Mouse (Mus musculus) gastrocnemius, postnatal 25 days (tissue): ENCODE measurements around the gene Tfec. TPM values are rescaled to one million over a fixed set of nuclear protein-coding genes. Genes with fewer than 3 reads are reported as not detected.

Experiments used
- DNase-seq: peaks from one replicate; pipeline ENCODE4 v3.0.0; 2022
- long read RNA-seq, 2 experiments: library from polyadenylated mRNA; stranded (forward); transcript quantifications; one replicate each; pipeline ENCODE4 v2.0.0; 2021
- total RNA-seq, 2 experiments: library from RNA; stranded (reverse); gene quantifications; 1 replicate in 1 of 2; 2 replicates in 1 of 2; pipeline ENCODE4 v1.2.3; 2021

Gene Tfec
- total RNA-seq: under 1 TPM in 1 of 2 experiments, not detected in 1; 0.35 TPM
- long read RNA-seq, experiment 1: 0 reads
- long read RNA-seq, experiment 2: 0 reads

- no peak for DNase-seq
Measured at GRCm38 (mm10) chr6:16898251-16898862, at the start of gene Tfec. TSS of gene Tfec (minus strand) at chr6:16898441.

DNA sequence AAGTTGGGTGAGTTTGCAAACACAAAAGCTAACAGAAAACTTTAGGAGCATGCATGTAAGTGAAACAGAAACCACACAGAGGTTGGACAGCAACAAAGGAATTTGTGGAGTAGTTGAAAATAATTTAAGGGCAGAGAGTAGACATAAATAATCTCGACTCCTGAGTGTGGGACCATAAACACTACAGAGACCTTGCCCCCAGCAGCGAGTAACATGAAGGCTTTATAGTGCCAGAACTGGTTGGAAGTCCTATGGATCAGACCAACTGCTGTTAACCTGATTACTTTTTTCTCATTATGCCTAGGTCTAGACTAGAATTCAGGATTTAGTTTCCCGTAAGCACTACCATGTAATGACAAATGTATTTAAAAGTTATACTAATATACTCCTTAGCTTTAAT lies 49.6 kb upstream of the Tfec start:
- no peak for DNase-seq

- no peak for DNase-seq
Measured at GRCm38 (mm10) chr6:16943513-16943912, 45.3 kb upstream of the Tfec start.

DNA sequence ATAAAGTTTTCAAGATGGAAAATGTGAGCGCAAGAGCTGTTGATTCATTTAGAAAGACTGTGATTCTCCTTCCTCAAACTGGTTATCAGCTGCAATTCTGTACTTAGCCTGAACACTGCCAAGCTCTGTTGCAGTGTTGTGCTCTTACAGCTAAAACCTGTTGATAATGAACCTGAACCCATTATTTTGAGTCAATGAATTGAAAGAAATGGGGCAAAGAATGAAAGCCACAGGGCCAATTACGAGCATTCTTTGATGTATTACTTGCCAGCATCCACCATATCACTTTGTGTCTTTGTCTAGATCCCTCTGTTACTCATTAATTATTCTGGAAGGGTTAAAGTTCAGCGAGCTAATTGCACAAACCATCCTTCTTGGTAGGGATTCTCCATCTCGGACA lies 44.2 kb upstream of the Tfec start:
- no peak for DNase-seq

DNA sequence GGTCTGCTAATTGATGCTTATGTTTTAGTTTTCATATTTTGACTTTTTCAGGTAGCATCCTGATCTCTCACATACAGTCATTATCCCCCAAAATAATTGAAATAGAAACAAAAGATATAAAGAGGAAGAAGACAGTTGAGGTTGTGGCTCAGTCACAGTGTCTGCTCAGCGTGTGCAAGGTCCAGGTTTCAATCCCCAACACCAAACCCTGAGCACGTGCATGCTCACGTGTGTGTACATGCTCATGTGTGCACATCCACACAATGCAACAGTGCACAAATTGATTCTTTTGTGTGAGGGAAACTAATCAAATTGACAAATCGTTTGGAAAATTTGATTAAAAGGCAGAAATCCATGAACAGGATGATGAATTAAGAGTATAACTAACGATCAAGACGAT lies 32.8 kb upstream of the Tfec start:
- DNase-seq: no peak

DNA sequence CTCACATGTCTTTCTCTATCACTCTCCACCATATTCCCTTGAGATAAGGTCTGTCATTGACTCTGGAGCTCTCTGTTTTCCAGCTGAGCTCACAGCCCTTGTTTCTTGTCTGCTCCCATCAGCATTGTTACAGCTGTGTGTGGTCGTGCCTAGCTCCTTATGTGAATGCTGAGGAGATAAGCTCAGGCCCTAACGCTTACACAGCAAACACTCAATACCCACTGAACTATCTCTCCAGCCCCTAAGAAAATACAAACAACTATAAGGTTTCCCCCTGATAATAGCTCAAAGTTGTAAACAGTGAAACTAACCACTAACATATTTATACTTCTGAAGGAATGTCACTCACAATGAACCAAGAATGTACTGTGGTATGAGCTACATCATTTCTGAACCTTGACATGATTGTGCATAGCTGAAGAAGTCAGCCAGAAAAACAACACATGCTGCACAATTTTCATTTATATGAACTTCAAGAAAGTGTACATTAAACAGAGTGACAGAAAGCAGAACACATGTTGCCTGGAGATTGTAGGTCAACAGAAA lies 21.9 kb upstream of the Tfec start:
- no peak for DNase-seq

GRCm38 (mm10) chr6:16891819-16892218 lies 6.4 kb downstream of the Tfec start:
- DNase-seq: no peak

DNA sequence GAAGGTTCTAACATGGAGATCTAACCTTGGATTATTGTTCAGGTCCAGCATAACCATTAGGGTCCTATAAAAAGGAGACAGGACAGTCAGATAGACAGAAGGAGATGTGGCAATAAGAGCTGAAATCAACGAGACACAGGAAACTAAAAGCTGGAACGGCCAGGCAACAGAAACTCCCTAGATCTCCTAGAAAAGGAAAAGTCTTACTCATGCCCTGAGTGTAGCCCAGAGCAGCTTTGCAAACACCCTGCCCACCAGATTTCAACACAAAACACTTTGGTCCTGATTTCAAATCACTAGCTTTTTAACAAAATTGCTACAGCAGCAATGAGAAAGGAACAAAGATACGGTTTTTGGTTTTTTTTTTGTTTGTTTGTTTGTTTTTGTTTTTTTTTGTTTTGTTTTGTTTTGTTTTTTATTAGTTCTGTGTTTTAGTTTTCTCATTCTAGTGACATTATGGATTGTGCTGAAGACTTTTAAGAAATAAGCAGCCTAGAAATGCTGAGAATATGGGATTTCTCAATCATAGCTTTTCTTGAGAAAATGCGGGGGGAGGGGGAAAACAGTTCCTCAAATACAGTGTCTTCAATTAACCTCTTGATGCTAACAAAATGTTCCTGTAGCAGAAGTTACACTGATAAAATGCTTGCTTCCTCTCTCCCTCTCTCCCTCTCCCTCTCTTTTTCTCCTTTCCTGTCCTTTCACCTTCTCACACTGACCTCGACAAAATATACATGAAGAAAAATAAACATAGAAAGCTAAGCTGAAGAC lies 14.5 kb downstream of the Tfec start:
- no peak for DNase-seq

GRCm38 (mm10) chr6:16874021-16874542 lies 24.2 kb downstream of the Tfec start:
- DNase-seq: no peak

DNA sequence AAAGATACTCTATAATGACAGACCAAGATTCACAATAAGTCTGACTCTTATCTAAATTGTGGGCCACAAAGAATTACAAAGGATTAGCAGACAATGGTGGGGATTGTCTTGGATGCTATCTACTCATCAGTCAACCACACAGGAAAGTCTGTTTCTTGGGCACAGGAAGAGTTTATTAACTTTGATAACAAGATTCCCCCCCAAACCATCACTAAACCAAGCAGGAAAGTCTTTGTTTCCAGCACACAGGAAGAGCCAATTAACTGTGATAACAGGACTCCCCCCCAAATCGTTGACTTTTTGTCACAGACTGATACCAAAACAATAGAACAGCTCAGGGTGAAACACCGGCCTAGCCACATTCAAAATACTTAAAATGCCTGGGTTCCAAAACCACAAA lies 28.2 kb downstream of the Tfec start:
- DNase-seq: no peak

- DNase-seq: no peak
Measured at GRCm38 (mm10) chr6:16868314-16868713, 29.9 kb downstream of the Tfec start.

DNA sequence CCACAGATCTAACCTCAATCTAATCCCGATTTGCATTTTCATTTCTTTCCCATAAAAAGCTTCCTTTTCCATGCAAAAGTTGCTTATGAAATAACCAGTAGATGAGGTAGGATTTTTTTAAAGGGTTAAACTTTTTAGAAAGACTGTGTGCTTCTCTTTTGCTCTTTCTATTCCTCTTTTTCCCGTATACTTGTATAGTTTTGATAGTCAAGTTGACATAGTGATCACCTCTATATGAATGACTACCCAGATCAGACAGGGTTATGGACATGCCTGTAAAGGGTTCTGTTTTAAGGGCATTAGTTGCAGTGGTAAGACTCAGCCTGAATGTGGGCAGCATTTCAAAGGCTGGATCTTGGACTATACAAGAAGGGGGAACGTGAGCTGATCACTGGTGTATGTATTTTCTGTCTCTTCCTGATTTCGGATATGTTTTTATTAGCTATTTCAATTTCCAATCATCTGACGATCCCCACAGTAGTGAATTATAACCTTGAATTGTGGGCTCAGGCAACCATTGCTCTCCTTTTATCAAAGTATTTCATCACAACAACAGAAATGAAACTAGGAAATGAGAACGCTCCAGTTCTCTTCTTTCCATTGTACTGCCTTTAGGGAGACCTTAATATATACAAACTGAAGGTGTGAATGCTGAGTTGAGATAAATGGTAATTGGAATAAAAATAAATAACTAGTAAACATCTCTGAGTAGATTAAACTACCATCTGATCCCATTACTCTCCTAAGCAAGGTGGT lies 35.3 kb downstream of the Tfec start:
- DNase-seq: no peak

- DNase-seq: no peak
Measured at GRCm38 (mm10) chr6:16862050-16862449, 36.2 kb downstream of the Tfec start.

- DNase-seq: no peak
Measured at GRCm38 (mm10) chr6:16855879-16856545, 42.2 kb downstream of the Tfec start.

- no peak for DNase-seq
Measured at GRCm38 (mm10) chr6:16854977-16855376, 43.3 kb downstream of the Tfec start.

DNA sequence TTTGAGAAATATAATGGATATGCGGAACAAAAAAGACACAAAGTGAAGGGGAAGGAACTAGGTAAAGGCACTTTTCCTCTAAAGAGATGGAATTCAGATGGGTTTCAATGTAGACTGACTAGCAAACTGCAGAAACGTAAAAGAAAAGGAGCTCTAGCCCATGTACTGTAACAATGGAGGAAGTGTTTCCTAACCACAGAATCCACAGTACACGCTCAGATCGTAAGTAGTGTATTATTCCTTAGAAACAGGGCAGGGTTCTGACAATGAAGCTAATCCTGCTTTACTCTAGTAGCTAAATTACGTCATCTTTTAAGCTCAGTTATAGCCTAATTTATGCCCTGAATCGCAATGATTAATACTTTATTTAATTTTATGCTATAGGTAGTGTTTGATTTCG lies 51.7 kb downstream of the Tfec start:
- DNase-seq: no peak

DNA sequence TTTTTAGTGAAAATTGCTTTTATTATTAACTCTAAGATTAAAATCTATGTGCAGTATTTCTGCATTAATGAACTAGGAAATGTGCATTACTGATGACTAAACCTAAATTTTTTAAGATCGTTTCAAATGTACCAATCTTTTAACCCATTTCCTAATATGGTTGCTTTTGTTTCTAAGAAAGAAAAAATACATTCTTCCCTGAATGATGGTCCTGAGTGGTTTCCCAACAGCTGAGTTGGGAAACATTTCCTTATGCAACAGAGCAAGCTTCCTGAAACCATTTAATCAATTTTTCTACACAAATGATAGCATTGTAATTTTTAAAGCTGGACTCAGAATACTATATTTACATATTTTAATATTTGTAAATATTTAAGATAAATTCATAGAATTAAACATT lies 62.6 kb downstream of the Tfec start:
- DNase-seq: no peak

- no peak for DNase-seq
Measured at GRCm38 (mm10) chr6:16828304-16828703, 69.9 kb downstream of the Tfec start.

- DNase-seq: no peak
Measured at GRCm38 (mm10) chr6:16821985-16822384, 76.3 kb downstream of the Tfec start.

- no peak for DNase-seq
Measured at GRCm38 (mm10) chr6:16806302-16806701, 91.9 kb downstream of the Tfec start.

GRCm38 (mm10) chr6:16797669-16798068 lies 100.6 kb downstream of the Tfec start:
- no peak for DNase-seq

DNA sequence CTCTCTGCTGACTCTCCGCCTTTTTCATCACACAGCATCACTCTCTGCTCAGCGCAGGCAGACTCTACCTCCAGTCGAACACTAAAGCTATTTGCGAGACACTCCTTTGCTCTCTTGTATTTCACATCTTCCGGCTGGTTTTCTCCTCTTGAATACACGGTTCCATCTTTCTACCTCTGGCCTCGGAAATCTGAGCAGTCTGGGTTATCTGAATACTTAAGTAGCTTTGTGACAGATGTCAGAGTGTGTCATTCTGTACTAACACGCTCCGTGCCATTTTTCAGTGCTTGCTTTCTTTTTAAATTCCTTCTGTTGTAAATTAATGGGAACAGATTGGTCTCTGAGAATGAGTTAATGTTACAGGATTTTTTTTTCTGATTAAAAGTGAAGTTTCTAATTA lies 101.3 kb downstream of the Tfec start:
- no peak for DNase-seq
